Mouse (Mus musculus): ENCODE results near the gene Olfr930. TPM values are rescaled to one million over a fixed set of nuclear protein-coding genes. Genes with fewer than 3 reads are reported as not detected.

The Olfr930 gene
- polyA plus RNA-seq (2012; rRNA removed), result not detected in 2 replicates

DNA sequence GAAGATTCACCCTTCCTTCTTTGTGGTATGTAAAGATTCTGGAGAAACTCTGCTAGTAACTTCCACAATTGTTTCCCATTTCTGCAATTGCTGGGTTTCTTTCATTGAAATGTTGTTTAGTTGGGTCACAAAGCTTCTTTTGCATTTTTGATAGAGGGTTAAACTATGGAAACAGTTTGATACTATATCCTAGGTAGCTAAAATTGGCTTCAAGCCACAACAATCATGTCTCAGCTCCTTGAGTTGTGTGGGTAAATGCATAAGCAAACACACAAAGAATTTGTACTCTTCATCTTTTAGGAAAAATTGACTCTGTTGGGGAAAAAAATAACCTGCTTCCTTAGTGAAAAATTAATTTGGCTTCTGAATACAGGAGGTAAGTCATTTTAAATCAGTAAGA is at the start of gene Olfr930:
Gene Olfr930 (plus strand): TSS at position 301 of the 400 bp plus-strand sequence.
- TF ChIP-seq POLR2A (IDR thresholded peaks at IDR 0.05; ENCODE audit: control insufficient read depth, extremely low read depth, insufficient read depth, low read length, poor library complexity), result no peak
- no peak for TF ChIP-seq CTCF (IDR thresholded peaks at IDR 0.05; ENCODE audit: borderline replicate concordance, control insufficient read depth, extremely low read depth, insufficient read depth, low read length, poor library complexity)
- no peaks in the 10 kb centered on the region for H3K36me3 ChIP-seq (ENCODE audit: control insufficient read depth, insufficient read depth, low read length)
- H3K4me3 ChIP-seq (ENCODE audit: control insufficient read depth, insufficient read depth, low read length), result no peak within 1 kb of the TSS
- H3K27ac ChIP-seq (ENCODE audit: control insufficient read depth, insufficient read depth, low read length), result no peak within 1 kb of the TSS
- H3K27me3 ChIP-seq (ENCODE audit: control insufficient read depth, insufficient read depth, low read length), result no peaks in the 10 kb centered on the region
- no peak for DNase-seq
- H3K4me1 ChIP-seq (replicated peaks; ENCODE audit: control insufficient read depth, insufficient read depth, low read length), result no peaks in the 10 kb centered on the region

DNA sequence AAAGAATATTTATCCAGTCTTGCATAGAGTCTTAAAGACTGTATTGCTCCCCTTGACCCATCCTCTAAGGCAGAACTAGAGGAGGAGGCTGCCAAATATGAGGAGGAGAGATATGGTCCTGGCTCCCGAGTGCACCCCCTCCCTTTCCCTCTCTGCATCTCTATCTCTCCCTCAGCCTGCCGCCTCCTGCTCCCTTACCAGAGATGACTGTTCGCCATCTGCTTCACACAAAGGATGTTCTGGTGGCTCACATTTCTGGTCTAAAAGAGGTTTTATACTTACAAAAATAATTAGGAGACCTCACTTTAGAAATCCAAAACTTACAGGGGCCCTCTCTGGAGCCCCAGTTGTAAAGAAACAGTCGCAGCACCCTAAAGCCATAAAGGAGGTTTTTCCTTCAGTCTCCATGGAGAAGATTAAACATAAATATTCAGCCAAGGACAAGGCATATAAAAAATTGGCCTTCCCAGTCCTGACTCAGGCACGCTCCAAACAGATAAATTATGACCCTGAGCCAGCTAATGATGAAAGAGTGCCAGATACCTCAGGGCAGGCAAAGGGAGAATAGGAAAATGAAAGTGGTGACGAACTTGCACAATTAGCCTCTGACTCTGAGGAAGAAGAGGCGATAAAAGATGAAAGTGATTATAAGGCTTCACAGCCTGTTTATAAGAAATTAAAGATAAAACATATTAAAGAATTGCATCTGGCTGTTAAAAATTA is 24.0 kb downstream of the Olfr930 start:
- H3K4me3 ChIP-seq (ENCODE audit: control insufficient read depth, insufficient read depth, low read length), result no peak overlapping the region
- H3K36me3 ChIP-seq (ENCODE audit: control insufficient read depth, insufficient read depth, low read length), result no peaks in the 10 kb centered on the region
- TF ChIP-seq CTCF (IDR thresholded peaks at IDR 0.05; ENCODE audit: borderline replicate concordance, control insufficient read depth, extremely low read depth, insufficient read depth, low read length, poor library complexity), result no peak
- no peak for TF ChIP-seq POLR2A (IDR thresholded peaks at IDR 0.05; ENCODE audit: control insufficient read depth, extremely low read depth, insufficient read depth, low read length, poor library complexity)
- DNase-seq, result no peak
- H3K27ac ChIP-seq (ENCODE audit: control insufficient read depth, insufficient read depth, low read length), result no peak overlapping the region
- WGBS, result 76% methylated on average over 7 of the region's 7 CpGs
- no peaks in the 10 kb centered on the region for H3K4me1 ChIP-seq (replicated peaks; ENCODE audit: control insufficient read depth, insufficient read depth, low read length)
- H3K27me3 ChIP-seq (ENCODE audit: control insufficient read depth, insufficient read depth, low read length), result no peaks in the 10 kb centered on the region

GRCm38 (mm10) chr9:38954124-38954416 is 24.5 kb downstream of the Olfr930 start:
- Histone ChIP-seq H3K27me3 (ENCODE audit: control insufficient read depth, insufficient read depth, low read length) (no peaks in the 10 kb centered on the region), H3K36me3 (ENCODE audit: control insufficient read depth, insufficient read depth, low read length) (no peaks in the 10 kb centered on the region), H3K27ac (ENCODE audit: control insufficient read depth, insufficient read depth, low read length) (no peak overlapping the region), H3K4me1 (replicated peaks; ENCODE audit: control insufficient read depth, insufficient read depth, low read length) (no peaks in the 10 kb centered on the region), H3K4me3 (ENCODE audit: control insufficient read depth, insufficient read depth, low read length) (no peak overlapping the region)
- 83% methylated on average over 4 of the region's 4 CpGs for WGBS
- no peak for DNase-seq
- TF ChIP-seq CTCF (IDR thresholded peaks at IDR 0.05; ENCODE audit: borderline replicate concordance, control insufficient read depth, extremely low read depth, insufficient read depth, low read length, poor library complexity) (no peak), POLR2A (IDR thresholded peaks at IDR 0.05; ENCODE audit: control insufficient read depth, extremely low read depth, insufficient read depth, low read length, poor library complexity) (no peak)

- WGBS, result 83% methylated on average over 4 of the region's 4 CpGs
- no peak for DNase-seq
- no peak for TF ChIP-seq CTCF (IDR thresholded peaks at IDR 0.05; ENCODE audit: borderline replicate concordance, control insufficient read depth, extremely low read depth, insufficient read depth, low read length, poor library complexity)
- no peak for TF ChIP-seq POLR2A (IDR thresholded peaks at IDR 0.05; ENCODE audit: control insufficient read depth, extremely low read depth, insufficient read depth, low read length, poor library complexity)
These were observed 42.4 kb downstream of the Olfr930 start, which contains the start of gene Olfr933 for GRCm38 (mm10) chr9:38972013-38972412. Gene Olfr933, plus strand, starts transcription at chr9:38972313.

More at GRCm38 (mm10) chr9:38972013-38972412, 42.4 kb downstream of the Olfr930 start, which contains the start of gene Olfr933:
- H3K27ac ChIP-seq (ENCODE audit: control insufficient read depth, insufficient read depth, low read length), result no peak within 1 kb of the TSS
- no peaks in the 10 kb centered on the region for H3K36me3 ChIP-seq (ENCODE audit: control insufficient read depth, insufficient read depth, low read length)
- H3K27me3 ChIP-seq (ENCODE audit: control insufficient read depth, insufficient read depth, low read length), result no peaks in the 10 kb centered on the region
- no peak within 1 kb of the TSS for H3K4me3 ChIP-seq (ENCODE audit: control insufficient read depth, insufficient read depth, low read length)
- no peaks in the 10 kb centered on the region for H3K4me1 ChIP-seq (replicated peaks; ENCODE audit: control insufficient read depth, insufficient read depth, low read length)

Other genes with a start within 250 kb of the Olfr930 start
- not detected in 2 replicates for gene Olfr919, start 226.1 kb upstream of the Olfr930 start, polyA plus RNA-seq (2012; rRNA removed)
- gene Vwa5a, start 211.5 kb upstream of the Olfr930 start, polyA plus RNA-seq (2012; rRNA removed), result 12.9 and 18.8 TPM in 2 replicates
- 0.19 and 0.51 TPM in 2 replicates for gene Olfr920, start 177.5 kb upstream of the Olfr930 start, polyA plus RNA-seq (2012; rRNA removed)
- gene Olfr921, start 156.7 kb upstream of the Olfr930 start, polyA plus RNA-seq (2012; rRNA removed), result 0.08 TPM in 1 of 2 replicates, not detected in the other
- not detected in 2 replicates for gene Olfr922, start 115.2 kb upstream of the Olfr930 start, polyA plus RNA-seq (2012; rRNA removed)
- not detected in 2 replicates for gene Olfr923, start 103.3 kb upstream of the Olfr930 start, polyA plus RNA-seq (2012; rRNA removed)
- not detected in 2 replicates for gene Olfr924, start 85.4 kb upstream of the Olfr930 start, polyA plus RNA-seq (2012; rRNA removed)
- not detected in 2 replicates for gene Olfr26, start 74.7 kb upstream of the Olfr930 start, polyA plus RNA-seq (2012; rRNA removed)
- gene Olfr926, start 52.7 kb upstream of the Olfr930 start, polyA plus RNA-seq (2012; rRNA removed), result not detected in 2 replicates
- gene Olfr933, start 42.5 kb downstream of the Olfr930 start, polyA plus RNA-seq (2012; rRNA removed), result not detected in 2 replicates
- gene Olfr934, start 58.5 kb downstream of the Olfr930 start, polyA plus RNA-seq (2012; rRNA removed), result not detected in 2 replicates
- not detected in 2 replicates for gene Olfr935, start 69.9 kb downstream of the Olfr930 start, polyA plus RNA-seq (2012; rRNA removed)
- not detected in 2 replicates for gene Olfr146, start 93.6 kb downstream of the Olfr930 start, polyA plus RNA-seq (2012; rRNA removed)
- gene Olfr937, start 135.1 kb downstream of the Olfr930 start, polyA plus RNA-seq (2012; rRNA removed), result not detected in 2 replicates
- gene Olfr938, start 149.1 kb downstream of the Olfr930 start, polyA plus RNA-seq (2012; rRNA removed), result not detected in 2 replicates
- gene Olfr27, start 198.3 kb downstream of the Olfr930 start, polyA plus RNA-seq (2012; rRNA removed), result not detected in 2 replicates
- not detected in 2 replicates for gene Olfr943, start 236.5 kb downstream of the Olfr930 start, polyA plus RNA-seq (2012; rRNA removed)

All from thymus, adult 2 months (tissue).